Mouse (Mus musculus) embryonic fibroblast, embryonic 13.5 days (primary cell): ENCODE results near the gene Gcnt2.

Source experiments
- CTCF ChIP-seq: IDR thresholded peaks from 2 replicates; pipeline ENCODE4 v1.5.1; 2011; ENCODE audit warnings: mild to moderate bottlenecking, control low read depth, low read length, moderate library complexity, borderline replicate concordance; ENCODE audit not compliant: insufficient read depth
- POLR2A ChIP-seq: IDR thresholded peaks from 2 replicates; pipeline ENCODE4 v1.6.1; 2011; ENCODE audit warnings: low read depth, mild to moderate bottlenecking, control low read depth, low read length, moderate library complexity

DNA sequence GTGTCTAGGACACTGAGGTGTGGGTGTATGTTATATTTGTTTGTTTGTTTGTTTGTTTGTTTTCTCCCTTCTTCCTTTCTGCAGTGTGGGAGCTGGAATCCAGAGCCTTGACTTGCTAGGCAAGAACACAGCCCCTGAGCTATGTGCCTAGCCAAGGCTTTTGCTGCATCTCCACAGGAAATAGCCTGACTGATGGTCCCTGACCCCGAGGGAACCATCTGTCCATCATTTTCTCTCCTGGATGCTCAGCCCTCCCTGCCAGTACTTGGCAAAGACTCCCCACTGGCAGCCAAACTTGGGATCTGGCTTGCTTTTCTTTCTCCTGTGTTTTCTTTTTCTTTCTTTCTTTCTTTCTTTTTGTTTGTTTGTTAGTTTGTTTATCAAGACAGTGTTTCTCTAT is 17.4 kb upstream of the Gcnt2 start:
- TF ChIP-seq CTCF = no peak
- TF ChIP-seq POLR2A = no peak
